Mouse (Mus musculus): ENCODE measurements around the gene Elmo3.
A peak's percentile ranks its signal among the peaks of the same experiment; 100 is the strongest.
"Not testable (repeated sequence)": the region's sequence is repeated elsewhere in the genome, so short reads cannot be mapped to it uniquely, and the experiment has no call there.

Elmo3 gene

GRCm38 (mm10) chr8:105276292-105277120 is 28.9 kb upstream of the Elmo3 start:
- DNase-seq (ENCODE audit: low spot score in 2 of 2) = no peak

GRCm38 (mm10) chr8:105278911-105279334 is 26.5 kb upstream of the Elmo3 start:
- DNase-seq (ENCODE audit: low spot score in 2 of 2) = peak in 1 of 2 experiments; percentile 51

GRCm38 (mm10) chr8:105280567-105280966 is 24.8 kb upstream of the Elmo3 start:
- DNase-seq (ENCODE audit: low spot score in 2 of 2) = no peak

- DNase-seq (ENCODE audit: low spot score in 2 of 2) = no peak
Observed at GRCm38 (mm10) chr8:105281821-105282220, 23.6 kb upstream of the Elmo3 start.

- DNase-seq (ENCODE audit: low spot score in 2 of 2) = no peak
Observed at GRCm38 (mm10) chr8:105282239-105282638, 23.2 kb upstream of the Elmo3 start.

GRCm38 (mm10) chr8:105283074-105283473 is 22.3 kb upstream of the Elmo3 start:
- DNase-seq (ENCODE audit: low spot score in 2 of 2) = no peak

- DNase-seq (ENCODE audit: low spot score in 2 of 2) = no peak
Observed at GRCm38 (mm10) chr8:105285514-105285913, 19.9 kb upstream of the Elmo3 start.

GRCm38 (mm10) chr8:105286907-105287306 is 18.5 kb upstream of the Elmo3 start:
- no peak for DNase-seq (ENCODE audit: low spot score in 2 of 2)

GRCm38 (mm10) chr8:105288231-105288630 is 17.2 kb upstream of the Elmo3 start:
- no peak for DNase-seq (ENCODE audit: low spot score in 2 of 2)

GRCm38 (mm10) chr8:105288958-105289732 is 16.3 kb upstream of the Elmo3 start:
- peak; percentile 94 for DNase-seq (ENCODE audit: low spot score in 2 of 2)

GRCm38 (mm10) chr8:105289805-105290460 is 15.5 kb upstream of the Elmo3 start, which contains the start of gene 4931428F04Rik:
TSS of gene 4931428F04Rik (minus strand) at chr8:105289864.
- peak in 1 of 2 experiments; percentile 30 for DNase-seq (ENCODE audit: low spot score in 2 of 2)

- DNase-seq (ENCODE audit: low spot score in 2 of 2) = peak; percentile 80 to 83
Observed at GRCm38 (mm10) chr8:105290554-105291314, 14.7 kb upstream of the Elmo3 start.

GRCm38 (mm10) chr8:105291364-105291763 is 14.0 kb upstream of the Elmo3 start:
- not testable (repeated sequence) for DNase-seq (ENCODE audit: low spot score in 2 of 2)

- DNase-seq (ENCODE audit: low spot score in 2 of 2) = not testable (repeated sequence)
Observed at GRCm38 (mm10) chr8:105291802-105292201, 13.6 kb upstream of the Elmo3 start.

- DNase-seq (ENCODE audit: low spot score in 2 of 2) = no peak
Observed at GRCm38 (mm10) chr8:105292471-105292870, 12.9 kb upstream of the Elmo3 start.

- no peak for DNase-seq (ENCODE audit: low spot score in 2 of 2)
Observed at GRCm38 (mm10) chr8:105293405-105293804, 12.0 kb upstream of the Elmo3 start.

GRCm38 (mm10) chr8:105294776-105295175 is 10.6 kb upstream of the Elmo3 start:
- DNase-seq (ENCODE audit: low spot score in 2 of 2) = no peak

- no peak for DNase-seq (ENCODE audit: low spot score in 2 of 2)
Observed at GRCm38 (mm10) chr8:105295256-105295655, 10.1 kb upstream of the Elmo3 start.

GRCm38 (mm10) chr8:105295895-105296573 is 9.4 kb upstream of the Elmo3 start, which contains the start of gene Exoc3l:
TSS of gene Exoc3l (minus strand) at chr8:105296101.
- no peak for DNase-seq (ENCODE audit: low spot score in 2 of 2)

GRCm38 (mm10) chr8:105297511-105298192 is 7.7 kb upstream of the Elmo3 start, which contains the start of gene E2f4:
TSS of gene E2f4 (plus strand) at chr8:105297663.
- DNase-seq (ENCODE audit: low spot score in 2 of 2) = peak; percentile 92 to 93
